Mouse (Mus musculus): ENCODE measurements around the gene Spen.

GRCm38 (mm10) chr4:141429847-141430246, 108.5 kb downstream of the Spen start:
- peak; percentile 64; the same call in 1 of the 2 replicates for TF ChIP-seq CTCF (IDR thresholded peaks at IDR 0.05; ENCODE audit: extremely low read depth, insufficient read length, insufficient replicate concordance, low read depth, low read length)
- no peak; the same call in 1 of the 2 replicates for TF ChIP-seq POLR2A (IDR thresholded peaks at IDR 0.05; ENCODE audit: low read depth, low read length)
